In the genomic region with DNA sequence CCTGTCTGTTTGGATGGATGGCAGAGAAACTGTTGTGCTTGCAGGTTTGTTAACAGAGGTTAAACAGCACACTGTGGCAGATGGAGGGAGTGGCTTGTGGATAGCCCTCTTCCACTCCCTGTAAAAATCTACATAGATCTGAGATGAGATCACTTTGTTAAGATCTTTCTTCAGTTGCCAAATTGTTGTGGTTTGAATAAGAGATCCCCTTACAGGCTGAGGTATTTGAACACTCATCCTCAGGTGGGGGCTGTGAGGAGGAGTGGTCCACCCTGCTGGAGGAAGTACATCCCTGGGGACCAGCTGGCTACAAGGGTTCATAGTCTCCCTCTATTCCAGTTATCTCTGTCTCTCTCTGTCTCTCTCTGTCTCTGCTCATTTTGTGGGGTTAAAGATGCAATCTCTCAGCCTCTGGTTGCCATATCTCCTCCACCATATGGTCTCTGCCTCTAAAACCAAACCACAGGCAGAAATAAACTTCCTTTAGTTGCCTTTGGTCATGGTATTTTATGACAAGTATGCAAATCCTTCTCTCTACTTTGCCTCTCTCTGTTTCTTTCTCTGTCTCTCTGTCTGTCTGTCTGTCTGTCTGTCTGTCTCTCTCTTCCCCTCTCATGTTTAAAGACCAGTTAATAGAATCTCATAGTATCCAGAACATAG, we compare ENCODE assay signal across 13 mouse cellular contexts.
DNase-seq lines count a peak whose midpoint lies in the region; ATAC-seq and TF ChIP-seq lines count a peak whose summit lies in the region.
"Had no signal": no experiment of that assay in that cellular context is flagged by ENCODE, and none has a peak within 500 bp of the region (broad histone marks: within the 10 kb centered on the region; RNA-seq: fewer than 3 reads in every experiment).

No protein-coding gene starts in this region.

- ATAC-seq in kidney, postnatal 0 days (replicated peaks; ENCODE audit: low FRiP score, low read depth), result no peak
- no peak for ATAC-seq in kidney, embryonic 15.5 days (replicated peaks; ENCODE audit: low FRiP score)
- ATAC-seq in megakaryocyte-erythroid progenitor cell, adult 5-6 weeks (replicated peaks; ENCODE audit: low FRiP score, low TSS enrichment, poor library complexity, severe bottlenecking), result peak; percentile 56
- ATAC-seq: liver, embryonic 12.5 days had no signal

- H3K36me3 ChIP-seq in kidney, postnatal 0 days (ENCODE audit: insufficient read depth, low read length), result no peaks in the 10 kb centered on the region
- no peaks in the 10 kb centered on the region for H3K36me3 ChIP-seq in kidney, embryonic 15.5 days
- no peaks in the 10 kb centered on the region for H3K36me3 ChIP-seq in midbrain, embryonic 10.5 days
- H3K36me3 ChIP-seq: liver, embryonic 12.5 days had no signal

- TF ChIP-seq CTCF in kidney, postnatal 0 days (IDR thresholded peaks at IDR 0.05; ENCODE audit: low read depth), result no peak
- TF ChIP-seq CTCF in brain, embryonic 14.5 days (IDR thresholded peaks at IDR 0.05; ENCODE audit: borderline replicate concordance, extremely low read depth, insufficient read depth, insufficient read length), result no peak

- H3K27ac ChIP-seq in kidney, postnatal 0 days, result no peak overlapping the region
- H3K27ac ChIP-seq in kidney, embryonic 15.5 days, result no peak overlapping the region
- no peak overlapping the region for H3K27ac ChIP-seq in midbrain, embryonic 10.5 days (replicated peaks)
- H3K27ac ChIP-seq: liver, embryonic 12.5 days had no signal

- no peak for TF ChIP-seq POLR2A in brain, embryonic 14.5 days (IDR thresholded peaks at IDR 0.05; ENCODE audit: borderline replicate concordance, extremely low read depth, insufficient read depth, insufficient read length, poor library complexity, severe bottlenecking)

- H3K4me1 ChIP-seq in kidney, postnatal 0 days (replicated peaks; ENCODE audit: insufficient read depth, low read length), result no peaks in the 10 kb centered on the region
- H3K4me1 ChIP-seq in kidney, embryonic 15.5 days, result 0 out of 2 replicates have a peak, but pooled peaks cover 2% of the 10 kb centered on the region
- H3K4me1 ChIP-seq in midbrain, embryonic 10.5 days, result peaks cover 3% of the 10 kb centered on the region; the same call in 1 of the 2 replicates

- no peak overlapping the region for H3K4me3 ChIP-seq in kidney, postnatal 0 days (replicated peaks; ENCODE audit: low read depth, low read length)
- no peak overlapping the region for H3K4me3 ChIP-seq in kidney, embryonic 15.5 days (replicated peaks)
- H3K4me3 ChIP-seq in midbrain, embryonic 10.5 days, result no peak overlapping the region
- H3K4me3 ChIP-seq: liver, embryonic 12.5 days had no signal

- no peaks in the 10 kb centered on the region for H3K27me3 ChIP-seq in kidney, postnatal 0 days (ENCODE audit: insufficient read depth, low read length)
- H3K27me3 ChIP-seq in kidney, embryonic 15.5 days, result no peaks in the 10 kb centered on the region
- no peaks in the 10 kb centered on the region for H3K27me3 ChIP-seq in midbrain, embryonic 10.5 days (ENCODE audit: low read depth, poor library complexity, severe bottlenecking)
- H3K27me3 ChIP-seq: liver, embryonic 12.5 days had no signal

- peak; percentile 22 for DNase-seq in kidney, postnatal 0 days (ENCODE audit: low spot score)
- DNase-seq in CD4-positive helper T cell, adult 2 months (ENCODE audit: low read depth, low spot score), result peak; percentile 82
- DNase-seq in brain, embryonic 14.5 days (ENCODE audit: low read depth), result peak; percentile 48
- no peak for DNase-seq in frontal cortex, postnatal 10 days (ENCODE audit: low spot score in 2 of 2)
- DNase-seq in testis, postnatal 10 days (ENCODE audit: low spot score), result no peak
- DNase-seq in midbrain, embryonic 10.5 days (ENCODE audit: low spot score), result no peak
- DNase-seq: cerebellum, postnatal 10 days; gastrocnemius, postnatal 14 days; heart, postnatal 10 days; kidney, adult 11 months had no signal

- no peak overlapping the region for H3K4me2 ChIP-seq in kidney, postnatal 0 days (ENCODE audit: low read length)
- no peak overlapping the region for H3K4me2 ChIP-seq in kidney, embryonic 15.5 days
- H3K4me2 ChIP-seq: liver, embryonic 12.5 days had no signal

- no peak overlapping the region for H3K9ac ChIP-seq in kidney, postnatal 0 days (ENCODE audit: low read depth, low read length)
- no peak overlapping the region for H3K9ac ChIP-seq in kidney, embryonic 15.5 days
- H3K9ac ChIP-seq: liver, embryonic 12.5 days had no signal

- H3K9me3 ChIP-seq in kidney, postnatal 0 days (replicated peaks; ENCODE audit: low read length), result no peaks in the 10 kb centered on the region
- no peaks in the 10 kb centered on the region for H3K9me3 ChIP-seq in kidney, embryonic 15.5 days (replicated peaks)
- no peaks in the 10 kb centered on the region for H3K9me3 ChIP-seq in midbrain, embryonic 10.5 days (replicated peaks)
- H3K9me3 ChIP-seq: liver, embryonic 12.5 days had no signal

Comparison
In these comparisons a context has a peak if more than half of its experiments do, and no peak if none do; other contexts are left out.
1. DNase-seq: peak in kidney, postnatal 0 days (single experiment), CD4-positive helper T cell, adult 2 months (single experiment) and brain, embryonic 14.5 days (single experiment); none in frontal cortex, postnatal 10 days (0 of 2), testis, postnatal 10 days (single experiment) and midbrain, embryonic 10.5 days (single experiment).